Mouse (Mus musculus): ENCODE results near the gene Pla2g5. TPM values are rescaled to one million over a fixed set of nuclear protein-coding genes. Genes with fewer than 3 reads are reported as not detected.
"Not testable (repeated sequence)": the region's sequence is repeated elsewhere in the genome, so short reads cannot be mapped to it uniquely, and the experiment has no call there.

Gene Pla2g5
- not detected in 2 replicates for total RNA-seq (2015; ENCODE audit: low replicate concordance)
- total RNA-seq (2017; ENCODE audit: low replicate concordance), result not detected in 2 replicates

- ATAC-seq (replicated peaks; ENCODE audit: low FRiP score, poor library complexity, severe bottlenecking), result no peak
Measured at GRCm38 (mm10) chr4:138863344-138863998, at the start of gene Pla2g5. Gene Pla2g5 (minus strand): TSS chr4:138863482.

- ATAC-seq (replicated peaks; ENCODE audit: low FRiP score, poor library complexity, severe bottlenecking), result no peak
Measured at GRCm38 (mm10) chr4:138905624-138906337, 42.5 kb upstream of the Pla2g5 start.

- ATAC-seq (replicated peaks; ENCODE audit: low FRiP score, poor library complexity, severe bottlenecking), result no peak
Measured at GRCm38 (mm10) chr4:138899361-138899760, 36.1 kb upstream of the Pla2g5 start.

- not testable (repeated sequence) for ATAC-seq (replicated peaks; ENCODE audit: low FRiP score, poor library complexity, severe bottlenecking)
Measured at GRCm38 (mm10) chr4:138893789-138894188, 30.5 kb upstream of the Pla2g5 start.

GRCm38 (mm10) chr4:138892655-138893054 is 29.4 kb upstream of the Pla2g5 start:
- ATAC-seq (replicated peaks; ENCODE audit: low FRiP score, poor library complexity, severe bottlenecking), result no peak

GRCm38 (mm10) chr4:138889635-138890034 is 26.4 kb upstream of the Pla2g5 start:
- ATAC-seq (replicated peaks; ENCODE audit: low FRiP score, poor library complexity, severe bottlenecking), result no peak

- ATAC-seq (replicated peaks; ENCODE audit: low FRiP score, poor library complexity, severe bottlenecking), result no peak
Measured at GRCm38 (mm10) chr4:138889165-138889564, 25.9 kb upstream of the Pla2g5 start.

GRCm38 (mm10) chr4:138884261-138884660 is 21.0 kb upstream of the Pla2g5 start:
- ATAC-seq (replicated peaks; ENCODE audit: low FRiP score, poor library complexity, severe bottlenecking), result peak; percentile 63

GRCm38 (mm10) chr4:138882179-138882578 is 18.9 kb upstream of the Pla2g5 start:
- ATAC-seq (replicated peaks; ENCODE audit: low FRiP score, poor library complexity, severe bottlenecking), result no peak

GRCm38 (mm10) chr4:138880811-138881584 is 17.7 kb upstream of the Pla2g5 start:
- no peak for ATAC-seq (replicated peaks; ENCODE audit: low FRiP score, poor library complexity, severe bottlenecking)

- ATAC-seq (replicated peaks; ENCODE audit: low FRiP score, poor library complexity, severe bottlenecking), result no peak
Measured at GRCm38 (mm10) chr4:138879808-138880207, 16.5 kb upstream of the Pla2g5 start.

- ATAC-seq (replicated peaks; ENCODE audit: low FRiP score, poor library complexity, severe bottlenecking), result no peak
Measured at GRCm38 (mm10) chr4:138878783-138879182, 15.5 kb upstream of the Pla2g5 start.

- ATAC-seq (replicated peaks; ENCODE audit: low FRiP score, poor library complexity, severe bottlenecking), result no peak
Measured at GRCm38 (mm10) chr4:138877731-138878130, 14.4 kb upstream of the Pla2g5 start, which contains the start of gene Pla2g2e. Gene Pla2g2e (plus strand): TSS chr4:138877942.

- no peak for ATAC-seq (replicated peaks; ENCODE audit: low FRiP score, poor library complexity, severe bottlenecking)
Measured at GRCm38 (mm10) chr4:138875986-138876385, 12.7 kb upstream of the Pla2g5 start.

GRCm38 (mm10) chr4:138875275-138875674 is 12.0 kb upstream of the Pla2g5 start:
- not testable (repeated sequence) for ATAC-seq (replicated peaks; ENCODE audit: low FRiP score, poor library complexity, severe bottlenecking)

GRCm38 (mm10) chr4:138873864-138874263 is 10.6 kb upstream of the Pla2g5 start, which contains the start of gene Gm13030:
Gene Gm13030 (minus strand): TSS chr4:138873964.
- no peak for ATAC-seq (replicated peaks; ENCODE audit: low FRiP score, poor library complexity, severe bottlenecking)

GRCm38 (mm10) chr4:138868666-138869065 is 5.4 kb upstream of the Pla2g5 start:
- no peak for ATAC-seq (replicated peaks; ENCODE audit: low FRiP score, poor library complexity, severe bottlenecking)

GRCm38 (mm10) chr4:138866413-138866812 is 3.1 kb upstream of the Pla2g5 start:
- ATAC-seq (replicated peaks; ENCODE audit: low FRiP score, poor library complexity, severe bottlenecking), result peak; percentile 75

- no peak for ATAC-seq (replicated peaks; ENCODE audit: low FRiP score, poor library complexity, severe bottlenecking)
Measured at GRCm38 (mm10) chr4:138865991-138866390, 2.7 kb upstream of the Pla2g5 start.

- ATAC-seq (replicated peaks; ENCODE audit: low FRiP score, poor library complexity, severe bottlenecking), result no peak
Measured at GRCm38 (mm10) chr4:138865092-138865491, 1.8 kb upstream of the Pla2g5 start.

Measured in erythroblast, adult 5-6 weeks (primary cell).